Mouse (Mus musculus): ENCODE measurements around the gene E430018J23Rik. TPM values are rescaled to one million over a fixed set of nuclear protein-coding genes. Genes with fewer than 3 reads are reported as not detected.
"Not testable (repeated sequence)": the region's sequence is repeated elsewhere in the genome, so short reads cannot be mapped to it uniquely, and the experiment has no call there.

Gene E430018J23Rik
- polyA plus RNA-seq, 1 experiment from 2014 or later = 5.6 TPM

DNA sequence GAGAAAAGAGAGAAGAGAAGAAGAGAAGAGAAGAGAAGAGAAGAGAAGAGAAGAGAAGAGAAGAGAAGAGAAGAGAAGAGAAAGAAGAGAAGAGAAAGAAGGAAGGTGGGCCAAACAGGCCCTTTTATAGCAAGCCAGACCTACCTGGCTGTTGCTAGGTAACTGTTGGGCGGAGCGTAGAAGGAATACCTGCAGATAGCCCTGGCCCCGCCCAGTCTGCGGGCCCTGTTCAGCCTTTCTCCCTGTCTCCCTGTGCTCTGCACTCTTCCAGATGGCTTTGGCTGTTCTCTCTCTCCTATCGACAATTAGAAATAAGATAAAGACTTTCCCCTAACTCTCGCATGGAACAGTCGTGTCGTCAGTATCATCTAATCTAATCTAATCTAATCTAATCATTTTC is 46.8 kb downstream of the E430018J23Rik start:
- WGBS = 12% methylated on average over 8 of the region's 8 CpGs
- Histone ChIP-seq H3K4me3 (ENCODE audit: low read length) (peak overlapping the region; percentile 91), H3K4me1 (ENCODE audit: control insufficient read depth, insufficient read depth, low read length) (peaks cover 20% of the 10 kb centered on the region), H3K9me3 (replicated peaks; ENCODE audit: control insufficient read depth, low read length) (no peaks in the 10 kb centered on the region), H3K27me3 (ENCODE audit: control insufficient read depth, insufficient read depth, low read length) (no peaks in the 10 kb centered on the region), H3K27ac (ENCODE audit: low read length) (peak overlapping the region; percentile 97), H3K36me3 (ENCODE audit: control insufficient read depth, insufficient read depth) (peaks cover 13% of the 10 kb centered on the region), H3K9ac (ENCODE audit: low read length) (no peak overlapping the region), H3K4me2 (ENCODE audit: low read depth, low read length) (peak overlapping the region; percentile 89)
- ATAC-seq (replicated peaks; ENCODE audit: extremely low read depth, insufficient read depth, low FRiP score) = no peak

DNA sequence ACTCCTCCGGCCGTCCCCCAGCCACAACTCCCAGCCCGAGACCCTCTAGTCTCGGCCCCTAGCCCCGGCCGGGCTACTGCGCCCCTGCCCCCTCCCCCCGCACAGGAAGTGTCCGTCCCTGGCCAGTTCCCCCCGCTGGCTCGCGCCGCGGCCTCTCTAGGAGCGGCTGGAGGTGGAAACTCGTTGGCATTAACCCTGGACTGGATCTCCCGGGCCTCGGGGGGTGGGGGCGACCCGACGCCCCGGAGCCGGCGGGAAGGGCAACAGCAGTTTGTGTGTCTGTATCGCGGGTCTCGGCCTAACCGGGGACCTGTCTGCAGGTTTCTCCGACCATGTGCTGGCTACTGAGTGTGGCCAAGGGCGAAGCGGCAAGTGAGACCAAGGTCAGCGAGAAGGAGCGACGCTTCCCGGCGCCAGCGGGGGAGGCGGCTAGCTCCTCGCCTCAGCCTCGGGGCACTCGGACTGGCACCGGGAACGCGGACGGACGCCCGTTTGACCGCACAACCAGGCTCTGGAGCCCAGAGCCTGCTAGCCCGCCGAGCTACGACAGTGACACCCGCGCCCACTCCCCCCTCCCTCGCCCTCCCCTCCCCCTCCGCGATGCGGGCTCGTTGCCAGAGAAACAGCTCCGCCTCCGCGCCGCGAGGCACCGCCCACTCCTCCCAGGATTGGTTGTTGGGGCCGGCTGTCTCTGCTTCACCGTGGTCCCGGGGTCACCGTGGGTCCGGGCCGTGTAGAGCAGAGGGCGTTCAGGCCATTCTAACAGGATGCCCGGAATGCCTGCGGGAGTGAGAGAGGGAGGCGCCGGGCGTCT is 47.7 kb downstream of the E430018J23Rik start, which contains the start of gene Zfp768:
Gene Zfp768 (minus strand): TSS at position 78 of the 814 bp plus-strand sequence.
- peak within 1 kb of the TSS; percentile 99 for H3K9ac ChIP-seq (ENCODE audit: low read length)
- peaks cover 20% of the 10 kb centered on the region for H3K4me1 ChIP-seq (ENCODE audit: control insufficient read depth, insufficient read depth, low read length)
- ATAC-seq (replicated peaks; ENCODE audit: extremely low read depth, insufficient read depth, low FRiP score) = peak; percentile 93
- peak within 1 kb of the TSS; percentile 97 for H3K27ac ChIP-seq (ENCODE audit: low read length)
- WGBS = under 1% methylated on average over 51 of the region's 76 CpGs
- H3K36me3 ChIP-seq (ENCODE audit: control insufficient read depth, insufficient read depth) = peaks cover 15% of the 10 kb centered on the region
- no peaks in the 10 kb centered on the region for H3K27me3 ChIP-seq (ENCODE audit: control insufficient read depth, insufficient read depth, low read length)
- H3K9me3 ChIP-seq (replicated peaks; ENCODE audit: control insufficient read depth, low read length) = no peaks in the 10 kb centered on the region
- peak within 1 kb of the TSS; percentile 89 for H3K4me2 ChIP-seq (ENCODE audit: low read depth, low read length)
- peak within 1 kb of the TSS; percentile 91 for H3K4me3 ChIP-seq (ENCODE audit: low read length)

DNA sequence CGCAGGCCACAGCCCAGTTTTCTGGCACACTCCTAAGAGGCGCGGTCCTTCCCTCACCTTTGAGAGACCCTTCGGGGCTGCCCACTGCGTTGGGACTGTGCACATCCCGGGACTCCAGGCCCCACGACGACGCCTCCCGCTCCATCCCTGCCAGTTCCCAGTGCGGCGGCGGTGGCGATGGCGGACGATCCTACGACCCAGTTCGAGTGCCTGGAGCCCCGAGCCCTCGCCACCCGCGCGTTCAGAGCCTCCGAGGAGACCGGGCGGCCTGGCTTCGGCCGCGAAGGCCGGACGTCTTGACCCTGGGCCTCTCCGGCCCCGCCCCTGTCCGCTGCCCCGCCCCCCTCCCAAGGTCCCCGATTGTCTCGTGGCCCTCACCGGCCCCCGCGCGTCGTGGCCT is 48.3 kb downstream of the E430018J23Rik start:
- Histone ChIP-seq H3K27ac (ENCODE audit: low read length) (peak overlapping the region; percentile 97), H3K9ac (ENCODE audit: low read length) (peak overlapping the region; percentile 99), H3K27me3 (ENCODE audit: control insufficient read depth, insufficient read depth, low read length) (no peaks in the 10 kb centered on the region), H3K36me3 (ENCODE audit: control insufficient read depth, insufficient read depth) (peaks cover 15% of the 10 kb centered on the region), H3K4me1 (ENCODE audit: control insufficient read depth, insufficient read depth, low read length) (peaks cover 20% of the 10 kb centered on the region), H3K4me2 (ENCODE audit: low read depth, low read length) (peak overlapping the region; percentile 89), H3K9me3 (replicated peaks; ENCODE audit: control insufficient read depth, low read length) (no peaks in the 10 kb centered on the region), H3K4me3 (ENCODE audit: low read length) (peak overlapping the region; percentile 91)
- WGBS = under 1% methylated on average over 41 of the region's 42 CpGs
- ATAC-seq (replicated peaks; ENCODE audit: extremely low read depth, insufficient read depth, low FRiP score) = peak; percentile 32

DNA sequence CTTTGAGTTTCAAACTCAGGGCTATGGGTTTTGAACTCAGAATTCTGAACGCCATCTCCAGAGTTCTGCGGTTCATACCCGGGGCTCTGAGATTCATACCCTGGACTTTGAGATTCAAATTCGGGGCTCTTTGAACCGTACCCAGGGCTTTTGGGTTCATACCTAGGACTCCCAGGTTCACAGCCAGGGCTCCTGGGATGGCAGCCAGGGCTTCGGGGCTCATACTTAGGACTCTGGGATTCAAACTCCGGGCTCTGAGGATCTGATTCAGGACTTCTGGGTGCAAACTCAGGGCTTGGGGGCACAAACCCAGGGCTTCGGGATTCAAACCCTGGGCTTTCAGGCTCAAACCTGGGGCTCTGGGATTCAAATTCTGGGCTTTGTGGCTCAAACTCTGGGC is 49.1 kb downstream of the E430018J23Rik start:
- peak overlapping the region; percentile 91 for H3K4me3 ChIP-seq (ENCODE audit: low read length)
- H3K27ac ChIP-seq (ENCODE audit: low read length) = no peak overlapping the region; the same call in 1 of the 2 replicates
- H3K4me1 ChIP-seq (ENCODE audit: control insufficient read depth, insufficient read depth, low read length) = peaks cover 20% of the 10 kb centered on the region
- H3K36me3 ChIP-seq (ENCODE audit: control insufficient read depth, insufficient read depth) = peaks cover 15% of the 10 kb centered on the region
- H3K9ac ChIP-seq (ENCODE audit: low read length) = peak overlapping the region; percentile 99
- H3K27me3 ChIP-seq (ENCODE audit: control insufficient read depth, insufficient read depth, low read length) = no peaks in the 10 kb centered on the region
- H3K9me3 ChIP-seq (replicated peaks; ENCODE audit: control insufficient read depth, low read length) = no peaks in the 10 kb centered on the region
- no peak for ATAC-seq (replicated peaks; ENCODE audit: extremely low read depth, insufficient read depth, low FRiP score)
- 84% methylated on average over 8 of the region's 8 CpGs for WGBS
- peak overlapping the region; percentile 89 for H3K4me2 ChIP-seq (ENCODE audit: low read depth, low read length)

DNA sequence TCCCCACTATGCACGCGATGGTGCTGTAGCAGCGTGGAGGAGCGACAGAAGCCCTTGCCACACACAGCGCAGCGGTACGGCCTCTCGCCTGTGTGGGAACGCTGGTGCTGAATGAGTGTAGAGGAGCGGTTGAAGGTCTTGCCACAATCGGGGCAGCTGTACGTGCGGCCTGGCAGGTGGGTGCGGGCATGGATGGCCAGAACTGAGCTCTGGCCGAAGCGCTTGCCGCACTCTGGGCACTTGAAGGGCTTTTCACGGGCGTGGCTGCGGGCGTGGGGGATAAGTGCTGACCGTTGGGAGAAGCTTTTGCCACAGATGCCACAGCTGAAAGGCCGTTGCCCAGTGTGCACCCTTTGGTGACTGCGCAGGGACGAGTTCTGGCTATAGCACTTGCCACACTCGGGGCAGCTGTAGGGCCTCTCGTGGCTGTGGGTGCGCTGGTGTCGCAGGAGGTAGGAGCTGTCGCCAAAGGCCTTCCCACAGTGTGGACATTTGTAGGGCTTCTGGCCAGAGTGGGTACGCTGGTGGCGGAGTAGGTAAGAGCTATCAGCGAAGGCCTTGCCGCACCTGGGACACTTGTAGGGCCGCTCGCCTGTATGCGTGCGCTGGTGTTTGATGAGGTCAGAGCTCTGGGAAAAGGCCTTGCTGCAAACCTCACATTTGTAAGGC is 49.9 kb downstream of the E430018J23Rik start:
- Histone ChIP-seq H3K9ac (ENCODE audit: low read length) (no peak overlapping the region), H3K36me3 (ENCODE audit: control insufficient read depth, insufficient read depth) (peaks cover 15% of the 10 kb centered on the region), H3K27me3 (ENCODE audit: control insufficient read depth, insufficient read depth, low read length) (no peaks in the 10 kb centered on the region), H3K4me1 (ENCODE audit: control insufficient read depth, insufficient read depth, low read length) (peaks cover 20% of the 10 kb centered on the region), H3K4me2 (ENCODE audit: low read depth, low read length) (no peak overlapping the region), H3K9me3 (replicated peaks; ENCODE audit: control insufficient read depth, low read length) (no peaks in the 10 kb centered on the region), H3K4me3 (ENCODE audit: low read length) (no peak overlapping the region), H3K27ac (ENCODE audit: low read length) (no peak overlapping the region)
- no peak for ATAC-seq (replicated peaks; ENCODE audit: extremely low read depth, insufficient read depth, low FRiP score)
- WGBS = 90% methylated on average over 38 of the region's 38 CpGs

DNA sequence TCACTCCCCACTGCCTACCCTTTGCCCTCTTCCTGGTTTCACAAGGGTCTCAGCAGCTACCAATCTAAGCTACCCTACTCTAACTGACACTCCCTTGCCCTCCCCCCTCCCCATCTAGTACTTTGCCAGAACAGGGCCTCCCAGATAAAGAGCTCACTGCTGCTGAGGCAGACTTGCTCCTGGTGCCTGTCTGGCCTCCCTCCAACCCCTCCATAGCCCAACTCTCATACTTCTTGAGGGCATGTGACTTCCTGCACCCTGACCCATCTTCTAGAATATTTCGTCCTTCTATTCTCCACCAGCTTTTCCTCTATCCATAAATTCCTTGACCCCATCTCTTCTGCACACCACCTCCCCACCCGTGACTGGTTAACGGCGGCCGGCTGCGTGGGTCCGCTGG is 50.5 kb downstream of the E430018J23Rik start:
- Histone ChIP-seq H3K27me3 (ENCODE audit: control insufficient read depth, insufficient read depth, low read length) (no peaks in the 10 kb centered on the region), H3K27ac (ENCODE audit: low read length) (peak overlapping the region; percentile 25; the same call in 1 of the 2 replicates), H3K9ac (ENCODE audit: low read length) (no peak overlapping the region), H3K36me3 (ENCODE audit: control insufficient read depth, insufficient read depth) (peaks cover 15% of the 10 kb centered on the region), H3K9me3 (replicated peaks; ENCODE audit: control insufficient read depth, low read length) (no peaks in the 10 kb centered on the region), H3K4me3 (ENCODE audit: low read length) (no peak overlapping the region), H3K4me2 (ENCODE audit: low read depth, low read length) (peak overlapping the region; percentile 10; the same call in 1 of the 2 replicates), H3K4me1 (ENCODE audit: control insufficient read depth, insufficient read depth, low read length) (peaks cover 21% of the 10 kb centered on the region)
- 87% methylated on average over 7 of the region's 7 CpGs for WGBS
- no peak for ATAC-seq (replicated peaks; ENCODE audit: extremely low read depth, insufficient read depth, low FRiP score)

DNA sequence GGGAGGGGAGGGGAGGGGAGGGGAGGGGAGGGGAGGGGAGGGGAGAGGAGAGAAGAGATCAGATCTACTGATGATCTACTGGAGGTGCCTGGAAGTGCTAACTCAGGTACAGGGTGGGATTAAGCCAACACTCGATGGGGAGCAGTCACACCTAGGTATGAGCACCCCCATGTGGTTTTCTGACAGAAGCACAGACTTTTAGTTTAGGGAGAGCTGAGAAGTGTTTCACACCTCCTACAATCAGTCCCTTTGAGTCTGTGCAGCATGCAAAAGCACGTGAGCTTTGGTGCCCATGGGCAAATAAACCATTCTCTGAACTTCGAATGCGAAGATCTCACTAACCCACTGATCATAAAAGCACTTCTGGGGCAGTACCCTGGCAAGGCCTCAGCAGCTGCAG is 51.1 kb downstream of the E430018J23Rik start:
- no peaks in the 10 kb centered on the region for H3K27me3 ChIP-seq (ENCODE audit: control insufficient read depth, insufficient read depth, low read length)
- no peak overlapping the region for H3K9ac ChIP-seq (ENCODE audit: low read length)

DNA sequence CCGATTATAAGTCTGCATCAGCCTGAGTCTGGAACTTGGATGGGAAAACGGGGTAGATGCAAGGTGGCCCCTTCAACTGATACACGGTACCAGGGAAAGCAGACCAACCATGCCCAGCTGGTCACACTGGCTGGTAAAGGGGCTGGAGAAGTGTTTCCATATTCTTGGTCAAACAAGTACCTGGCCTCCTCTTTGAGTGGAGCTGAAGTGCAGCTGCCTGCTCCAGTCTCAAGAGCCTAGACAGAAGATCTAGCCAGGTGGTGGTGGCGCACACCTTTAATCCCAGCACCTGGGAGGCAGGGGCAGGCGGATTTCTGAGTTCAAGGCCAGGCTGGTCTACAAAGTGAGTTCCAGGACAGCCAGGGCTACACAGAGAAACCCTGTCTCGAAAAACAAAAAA is 51.6 kb downstream of the E430018J23Rik start:
- H3K36me3 ChIP-seq (ENCODE audit: control insufficient read depth, insufficient read depth) = peaks cover 15% of the 10 kb centered on the region
- H3K27ac ChIP-seq (ENCODE audit: low read length); H3K9ac ChIP-seq (ENCODE audit: low read length); H3K9me3 ChIP-seq (replicated peaks; ENCODE audit: control insufficient read depth, low read length); H3K4me3 ChIP-seq (ENCODE audit: low read length); ATAC-seq (replicated peaks; ENCODE audit: extremely low read depth, insufficient read depth, low FRiP score); H3K4me2 ChIP-seq (ENCODE audit: low read depth, low read length); H3K27me3 ChIP-seq (ENCODE audit: control insufficient read depth, insufficient read depth, low read length): not testable (repeated sequence)
- 95% methylated on average over 6 of the region's 6 CpGs for WGBS
- peaks cover 22% of the 10 kb centered on the region for H3K4me1 ChIP-seq (ENCODE audit: control insufficient read depth, insufficient read depth, low read length)

More for the DNA sequence above, 51.1 kb downstream of the E430018J23Rik start:
- WGBS = 52% methylated on average over 4 of the region's 4 CpGs
- Histone ChIP-seq H3K4me3 (ENCODE audit: low read length) (no peak overlapping the region), H3K27ac (ENCODE audit: low read length) (peak overlapping the region; percentile 25; the same call in 1 of the 2 replicates), H3K4me2 (ENCODE audit: low read depth, low read length) (no peak overlapping the region), H3K4me1 (ENCODE audit: control insufficient read depth, insufficient read depth, low read length) (peaks cover 23% of the 10 kb centered on the region), H3K9me3 (replicated peaks; ENCODE audit: control insufficient read depth, low read length) (no peaks in the 10 kb centered on the region), H3K36me3 (ENCODE audit: control insufficient read depth, insufficient read depth) (peaks cover 15% of the 10 kb centered on the region)
- no peak for ATAC-seq (replicated peaks; ENCODE audit: extremely low read depth, insufficient read depth, low FRiP score)

DNA sequence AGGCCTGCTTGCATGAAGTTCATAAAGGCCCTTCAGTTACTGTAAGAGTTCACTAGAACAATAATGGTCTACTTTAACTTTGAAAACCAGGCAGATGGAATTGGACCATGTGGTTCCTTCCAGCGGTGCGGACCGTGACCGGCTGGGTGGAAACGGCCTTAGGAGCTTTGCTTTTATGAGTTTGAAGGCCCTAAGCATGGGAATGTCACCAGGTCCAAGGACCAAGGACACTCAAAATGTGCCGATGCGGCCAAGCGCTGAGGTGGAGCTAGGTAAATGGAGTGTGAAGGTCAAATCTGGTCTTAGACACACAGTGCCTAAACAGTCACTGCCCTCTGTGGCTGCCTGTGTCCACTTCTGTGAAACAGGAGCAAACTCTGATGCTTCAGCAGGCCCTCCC is 52.1 kb downstream of the E430018J23Rik start:
- no peaks in the 10 kb centered on the region for H3K9me3 ChIP-seq (replicated peaks; ENCODE audit: control insufficient read depth, low read length)
- ATAC-seq (replicated peaks; ENCODE audit: extremely low read depth, insufficient read depth, low FRiP score) = no peak
- 94% methylated on average over 8 of the region's 8 CpGs for WGBS

More for the DNA sequence above, 52.1 kb downstream of the E430018J23Rik start:
- Histone ChIP-seq H3K27me3 (ENCODE audit: control insufficient read depth, insufficient read depth, low read length) (no peaks in the 10 kb centered on the region), H3K4me3 (ENCODE audit: low read length) (no peak overlapping the region), H3K4me1 (ENCODE audit: control insufficient read depth, insufficient read depth, low read length) (peaks cover 19% of the 10 kb centered on the region), H3K9ac (ENCODE audit: low read length) (no peak overlapping the region), H3K27ac (ENCODE audit: low read length) (no peak overlapping the region), H3K36me3 (ENCODE audit: control insufficient read depth, insufficient read depth) (peaks cover 15% of the 10 kb centered on the region), H3K4me2 (ENCODE audit: low read depth, low read length) (no peak overlapping the region)
